Mouse (Mus musculus): ENCODE data around the gene Plekhg6. TPM values are rescaled to one million over a fixed set of nuclear protein-coding genes. Genes with fewer than 3 reads are reported as not detected.
A peak's percentile ranks its signal among the peaks of the same experiment; 100 is the strongest.

Gene Plekhg6
- polyA plus RNA-seq, 2 experiments = 0.38 to 0.39 TPM

DNA sequence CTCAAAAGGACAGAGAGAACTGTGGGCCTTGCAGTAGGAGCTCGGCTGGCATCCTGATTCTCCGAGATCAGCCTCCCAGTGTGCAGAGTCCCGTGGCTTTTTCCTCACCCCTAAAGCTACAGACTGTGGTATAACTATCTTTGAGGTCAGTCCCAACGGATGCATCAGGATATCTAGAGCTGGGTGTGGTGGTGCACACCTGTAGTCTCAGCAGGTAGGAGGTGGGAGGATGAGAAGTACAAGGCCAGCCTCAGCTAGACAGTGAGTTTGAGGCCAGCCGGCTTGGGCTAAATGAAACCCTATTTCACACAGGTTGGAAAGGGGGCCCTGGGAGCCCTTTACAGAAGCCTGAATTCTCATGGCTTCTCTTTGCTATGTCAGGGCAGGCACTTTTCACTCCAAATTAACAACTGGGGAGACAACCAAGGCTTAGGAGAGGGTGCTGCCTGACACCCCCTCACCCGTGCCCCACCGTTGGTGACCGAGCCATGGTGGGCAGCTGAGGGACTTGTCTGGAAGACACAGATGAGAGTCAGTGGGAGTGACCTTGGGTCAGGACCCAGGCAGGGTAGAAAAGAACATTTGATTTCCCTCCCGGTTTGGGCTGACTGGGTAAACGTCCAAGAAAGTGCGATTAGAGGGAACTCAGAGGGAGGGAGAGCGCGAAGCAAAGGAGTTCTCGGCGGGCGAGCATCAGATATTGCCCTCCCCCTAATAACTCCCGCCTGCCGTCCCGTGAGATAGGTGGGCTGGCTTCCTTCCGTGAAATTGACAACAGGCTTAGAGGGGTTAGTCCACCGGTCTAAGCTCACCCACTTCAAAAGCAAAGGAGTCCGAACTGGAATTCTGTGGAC lies 31.6 kb downstream of the Plekhg6 start, which contains the start of gene Tnfrsf1a:
Gene Tnfrsf1a (plus strand): TSS at position 642 of the 854 bp plus-strand sequence.
- Histone ChIP-seq H3K27me3 (ENCODE audit: control insufficient read depth, insufficient read depth, low read length) (no peaks in the 10 kb centered on the region), H3K27ac (no peak within 1 kb of the TSS), H3K4me2 (ENCODE audit: low read depth) (peak within 1 kb of the TSS; percentile 61), H3K4me3 (ENCODE audit: insufficient read depth in 1 of 2, low read depth in 2 of 2, low read length in 2 of 2) (peak within 1 kb of the TSS; percentile 61 to 67), H3K9ac (replicated peaks) (peak within 1 kb of the TSS; percentile 50), H3K9me3 (ENCODE audit: control insufficient read depth, low read length) (no peaks in the 10 kb centered on the region), H3K4me1 (replicated peaks; ENCODE audit: control insufficient read depth in 2 of 2, insufficient read depth in 2 of 2, low read length in 1 of 2) (peaks cover 0 to 29% of the 10 kb centered on the region in 2 experiments; a peak in 3 of 4 replicates), H3K36me3 (replicated peaks; ENCODE audit: control insufficient read depth, insufficient read depth, low read depth) (no peaks in the 10 kb centered on the region)
- DNase-seq (ENCODE audit: low read depth in 3 of 3, low spot score in 3 of 3) (no peak), ATAC-seq (ENCODE audit: insufficient read depth) (no peak)
- TF ChIP-seq EP300 (IDR thresholded peaks at IDR 0.05; ENCODE audit: low read depth) = no peak
- TF ChIP-seq CTCF (IDR thresholded peaks at IDR 0.05; ENCODE audit: low read depth) = no peak
- WGBS (ENCODE audit: insufficient replicate concordance) = 6% methylated on average over 22 of the region's 22 CpGs

- TF ChIP-seq EP300 (IDR thresholded peaks at IDR 0.05; ENCODE audit: low read depth) = no peak
- no peak for TF ChIP-seq CTCF (IDR thresholded peaks at IDR 0.05; ENCODE audit: low read depth)
- 35% methylated on average over 2 of the region's 2 CpGs for WGBS (ENCODE audit: insufficient replicate concordance)
- H3K27me3 ChIP-seq (ENCODE audit: control insufficient read depth, insufficient read depth, low read length) = no peaks in the 10 kb centered on the region
- H3K36me3 ChIP-seq (replicated peaks; ENCODE audit: control insufficient read depth, insufficient read depth, low read depth) = no peaks in the 10 kb centered on the region
- H3K4me1 ChIP-seq (replicated peaks; ENCODE audit: control insufficient read depth in 2 of 2, insufficient read depth in 2 of 2, low read length in 1 of 2) = peaks cover 0 to 15% of the 10 kb centered on the region in 2 experiments; a peak in 3 of 4 replicates
- no peak for ATAC-seq (ENCODE audit: insufficient read depth)
- no peaks in the 10 kb centered on the region for H3K9me3 ChIP-seq (ENCODE audit: control insufficient read depth, low read length)
- no peak overlapping the region for H3K9ac ChIP-seq (replicated peaks)
- H3K4me2 ChIP-seq (ENCODE audit: low read depth) = no peak overlapping the region
- no peak for DNase-seq (ENCODE audit: low read depth in 3 of 3, low spot score in 3 of 3)
- H3K27ac ChIP-seq = no peak overlapping the region
- H3K4me3 ChIP-seq (ENCODE audit: insufficient read depth in 1 of 2, low read depth in 2 of 2, low read length in 2 of 2) = no peak overlapping the region
Measured at GRCm38 (mm10) chr6:125346029-125346428, 34.6 kb downstream of the Plekhg6 start.

DNA sequence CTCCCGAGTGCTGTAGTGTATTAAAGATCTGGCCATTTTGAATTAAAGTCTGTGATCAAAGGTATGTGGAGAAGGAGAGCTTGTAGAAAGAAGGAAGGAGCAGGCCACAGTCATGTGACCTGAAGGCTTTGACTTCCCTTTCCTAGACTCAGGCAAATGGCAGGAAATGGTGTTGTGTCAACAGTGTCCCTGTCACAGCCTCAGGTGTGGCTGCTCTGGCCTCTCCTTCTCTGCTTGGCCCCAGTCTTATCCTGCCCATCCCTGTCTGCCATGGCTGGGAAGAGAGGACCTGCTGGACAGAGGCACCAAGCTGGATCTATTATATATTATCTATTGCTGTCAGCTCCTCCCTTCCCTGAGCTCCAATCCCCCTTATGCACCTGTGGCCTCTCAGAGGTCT lies 35.0 kb downstream of the Plekhg6 start:
- ATAC-seq (ENCODE audit: insufficient read depth) (no peak), DNase-seq (ENCODE audit: low read depth in 3 of 3, low spot score in 3 of 3) (no peak)
- H3K4me1 ChIP-seq (replicated peaks; ENCODE audit: control insufficient read depth in 2 of 2, insufficient read depth in 2 of 2, low read length in 1 of 2) = peaks cover 0 to 15% of the 10 kb centered on the region in 2 experiments; a peak in 3 of 4 replicates
- H3K9ac ChIP-seq (replicated peaks) = no peak overlapping the region
- TF ChIP-seq EP300 (IDR thresholded peaks at IDR 0.05; ENCODE audit: low read depth) (no peak), CTCF (IDR thresholded peaks at IDR 0.05; ENCODE audit: low read depth) (no peak)
- H3K27ac ChIP-seq = no peak overlapping the region
- H3K4me2 ChIP-seq (ENCODE audit: low read depth) = no peak overlapping the region
- no peaks in the 10 kb centered on the region for H3K27me3 ChIP-seq (ENCODE audit: control insufficient read depth, insufficient read depth, low read length)
- H3K36me3 ChIP-seq (replicated peaks; ENCODE audit: control insufficient read depth, insufficient read depth, low read depth) = no peaks in the 10 kb centered on the region
- no peak overlapping the region for H3K4me3 ChIP-seq (ENCODE audit: insufficient read depth in 1 of 2, low read depth in 2 of 2, low read length in 2 of 2)
- H3K9me3 ChIP-seq (ENCODE audit: control insufficient read depth, low read length) = no peaks in the 10 kb centered on the region
- WGBS (ENCODE audit: insufficient replicate concordance) = 19% methylated on average over 1 of the region's 1 CpGs

GRCm38 (mm10) chr6:125344866-125345265 lies 35.7 kb downstream of the Plekhg6 start:
- no peak for DNase-seq (ENCODE audit: low read depth in 3 of 3, low spot score in 3 of 3)
- peaks cover 0 to 15% of the 10 kb centered on the region in 2 experiments; a peak in 3 of 4 replicates for H3K4me1 ChIP-seq (replicated peaks; ENCODE audit: control insufficient read depth in 2 of 2, insufficient read depth in 2 of 2, low read length in 1 of 2)
- no peak overlapping the region for H3K27ac ChIP-seq
- no peaks in the 10 kb centered on the region for H3K27me3 ChIP-seq (ENCODE audit: control insufficient read depth, insufficient read depth, low read length)
- no peak for TF ChIP-seq CTCF (IDR thresholded peaks at IDR 0.05; ENCODE audit: low read depth)
- no peak for TF ChIP-seq EP300 (IDR thresholded peaks at IDR 0.05; ENCODE audit: low read depth)
- H3K9me3 ChIP-seq (ENCODE audit: control insufficient read depth, low read length) = no peaks in the 10 kb centered on the region
- H3K4me2 ChIP-seq (ENCODE audit: low read depth) = no peak overlapping the region
- no peak overlapping the region for H3K9ac ChIP-seq (replicated peaks)
- WGBS (ENCODE audit: insufficient replicate concordance) = 42% methylated on average over 4 of the region's 4 CpGs
- ATAC-seq (ENCODE audit: insufficient read depth) = no peak
- H3K4me3 ChIP-seq (ENCODE audit: insufficient read depth in 1 of 2, low read depth in 2 of 2, low read length in 2 of 2) = no peak overlapping the region
- no peaks in the 10 kb centered on the region for H3K36me3 ChIP-seq (replicated peaks; ENCODE audit: control insufficient read depth, insufficient read depth, low read depth)

- no peaks in the 10 kb centered on the region for H3K36me3 ChIP-seq (replicated peaks; ENCODE audit: control insufficient read depth, insufficient read depth, low read depth)
- H3K9me3 ChIP-seq (ENCODE audit: control insufficient read depth, low read length) = no peaks in the 10 kb centered on the region
- H3K4me2 ChIP-seq (ENCODE audit: low read depth) = no peak overlapping the region
- H3K4me3 ChIP-seq (ENCODE audit: insufficient read depth in 1 of 2, low read depth in 2 of 2, low read length in 2 of 2) = no peak overlapping the region
- H3K27me3 ChIP-seq (ENCODE audit: control insufficient read depth, insufficient read depth, low read length) = no peaks in the 10 kb centered on the region
- no peak for ATAC-seq (ENCODE audit: insufficient read depth)
- peaks cover 0 to 16% of the 10 kb centered on the region in 2 experiments; a peak in 3 of 4 replicates for H3K4me1 ChIP-seq (replicated peaks; ENCODE audit: control insufficient read depth in 2 of 2, insufficient read depth in 2 of 2, low read length in 1 of 2)
- WGBS (ENCODE audit: insufficient replicate concordance) = 51% methylated on average over 8 of the region's 8 CpGs
- H3K9ac ChIP-seq (replicated peaks) = no peak overlapping the region
- no peak for TF ChIP-seq CTCF (IDR thresholded peaks at IDR 0.05; ENCODE audit: low read depth)
- no peak for TF ChIP-seq EP300 (IDR thresholded peaks at IDR 0.05; ENCODE audit: low read depth)
- H3K27ac ChIP-seq = no peak overlapping the region
- no peak for DNase-seq (ENCODE audit: low read depth in 3 of 3, low spot score in 3 of 3)
Measured at GRCm38 (mm10) chr6:125344084-125344483, 36.5 kb downstream of the Plekhg6 start.
